25 mouse cellular contexts compared by ENCODE assay signal in the genomic region with DNA sequence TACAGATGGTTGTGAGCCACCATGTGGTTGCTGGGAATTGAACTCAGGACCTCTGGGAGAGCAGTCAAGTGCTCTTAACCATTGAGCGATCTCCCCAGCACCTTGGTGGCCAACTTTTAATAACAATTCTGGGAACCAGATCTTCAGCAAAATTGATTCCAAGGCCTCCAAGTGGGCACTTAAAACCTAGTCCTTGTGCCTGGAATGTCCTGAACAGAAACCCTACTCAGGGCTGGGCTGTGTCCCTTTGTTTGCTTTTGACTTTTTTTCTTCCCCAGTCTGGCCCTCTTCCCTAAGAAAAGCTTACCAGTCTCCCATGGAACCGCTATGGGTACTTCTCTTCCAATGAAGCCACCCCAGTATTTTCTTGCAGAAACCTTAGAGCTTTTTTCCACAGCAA. TPM values are rescaled to one million over a fixed set of nuclear protein-coding genes. Genes with fewer than 3 reads are reported as not detected.
DNase-seq lines count a peak whose midpoint lies in the region; ATAC-seq and TF ChIP-seq lines count a peak whose summit lies in the region.
"Had no signal": no experiment of that assay in that cellular context is flagged by ENCODE, and none has a peak within 500 bp of the region (broad histone marks: within the 10 kb centered on the region; RNA-seq: fewer than 3 reads in every experiment).

No protein-coding gene starts in this region.

- H3K27me3 ChIP-seq in heart, embryonic 12.5 days (replicated peaks) = no peaks in the 10 kb centered on the region
- H3K27me3 ChIP-seq in lung, embryonic 16.5 days (ENCODE audit: control insufficient read depth, insufficient read depth, low read depth, low read length) = no peaks in the 10 kb centered on the region
- H3K27me3 ChIP-seq: CH12.LX; embryonic facial prominence, embryonic 12.5 days; forebrain, embryonic 13.5 days; Patski had no signal

- H3K36me3 ChIP-seq in heart, embryonic 12.5 days = peaks cover 14% of the 10 kb centered on the region
- peaks cover 22% of the 10 kb centered on the region for H3K36me3 ChIP-seq in lung, embryonic 16.5 days (ENCODE audit: control insufficient read depth, insufficient read depth, low read length)
- H3K36me3 ChIP-seq: G1E had no signal

- TF ChIP-seq POLR2A in lung, adult 2 months (IDR thresholded peaks at IDR 0.05; ENCODE audit: borderline replicate concordance, extremely low read depth, low read depth, low read length) = no peak

- no peaks in the 10 kb centered on the region for H3K4me1 ChIP-seq in heart, embryonic 12.5 days (replicated peaks)
- 0 out of 2 replicates have a peak, but pooled peaks cover 5% of the 10 kb centered on the region for H3K4me1 ChIP-seq in lung, embryonic 16.5 days (replicated peaks; ENCODE audit: control insufficient read depth, insufficient read depth, low read length)
- H3K4me1 ChIP-seq in lung, adult 2 months (ENCODE audit: control insufficient read depth, insufficient read depth, low read length) = no peaks in the 10 kb centered on the region
- H3K4me1 ChIP-seq: embryonic facial prominence, embryonic 12.5 days; forebrain, embryonic 13.5 days had no signal

- no peaks in the 10 kb centered on the region for H3K9me3 ChIP-seq in heart, embryonic 12.5 days (replicated peaks)
- H3K9me3 ChIP-seq in lung, embryonic 16.5 days (ENCODE audit: control insufficient read depth, low read length) = no peaks in the 10 kb centered on the region
- H3K9me3 ChIP-seq: embryonic facial prominence, embryonic 10.5 days; embryonic facial prominence, embryonic 12.5 days; forebrain, embryonic 13.5 days had no signal

- DNase-seq in heart, adult 11 months = peak; percentile 67
- no peak for DNase-seq in heart, postnatal 10 days
- DNase-seq in heart, postnatal 4 days = peak; percentile 1
- DNase-seq in lung, postnatal 10 days = no peak
- DNase-seq in lung, postnatal 25 days (ENCODE audit: low spot score) = peak; percentile 50
- DNase-seq in lung, adult 2 months = no peak
- DNase-seq: adrenal gland, adult 8-10 months; adrenal gland, postnatal 14 days; adrenal gland, postnatal 36 days; B cell, adult 2 months; cerebellum, adult 11-12 months; cerebellum, adult 2 months; cerebellum, adult 9-10 months; cerebellum, postnatal 10 days; cerebellum, postnatal 25 days had no signal

- intact Hi-C loops in heart, postnatal 10 days (cut with DNase I) = no loop called here

- no peak overlapping the region for H3K4me3 ChIP-seq in heart, embryonic 12.5 days
- no peak overlapping the region for H3K4me3 ChIP-seq in lung, embryonic 16.5 days (ENCODE audit: low read length)
- H3K4me3 ChIP-seq in lung, adult 2 months (replicated peaks; ENCODE audit: extremely low read depth, low read depth, low read length) = no peak overlapping the region
- H3K4me3 ChIP-seq: embryonic facial prominence, embryonic 10.5 days; embryonic facial prominence, embryonic 12.5 days; forebrain, embryonic 13.5 days had no signal

- no peak overlapping the region for H3K4me2 ChIP-seq in heart, embryonic 12.5 days
- H3K4me2 ChIP-seq in lung, embryonic 16.5 days (ENCODE audit: low read depth, low read length) = no peak overlapping the region
- H3K4me2 ChIP-seq: embryonic facial prominence, embryonic 12.5 days; forebrain, embryonic 13.5 days had no signal

- no peak overlapping the region for H3K9ac ChIP-seq in heart, embryonic 12.5 days
- no peak overlapping the region for H3K9ac ChIP-seq in lung, embryonic 16.5 days (ENCODE audit: low read length)
- H3K9ac ChIP-seq: embryonic facial prominence, embryonic 12.5 days; forebrain, embryonic 13.5 days had no signal

- TF ChIP-seq CTCF in lung, adult 2 months (IDR thresholded peaks at IDR 0.05; ENCODE audit: insufficient read depth, low read length) = no peak

- no peak for ATAC-seq in heart, embryonic 12.5 days (ENCODE audit: insufficient number of reproducible peaks, low FRiP score)
- ATAC-seq in lung, embryonic 16.5 days (ENCODE audit: low read depth) = peak; percentile 63; the same call in 1 of the 2 replicates
- ATAC-seq: activated CD4-positive, CD25-positive, alpha-beta regulatory T cell, adult 4 months; CD4-positive, CD25-positive, alpha-beta regulatory T cell, adult 4 months; forebrain, embryonic 13.5 days; Patski had no signal

- WGBS in heart, embryonic 12.5 days = 97% methylated on average over 2 of the region's 2 CpGs
- 65% methylated on average over 2 of the region's 2 CpGs for WGBS in lung, embryonic 16.5 days
- WGBS in lung, adult 2 months = 70% methylated on average over 2 of the region's 2 CpGs

- no peak overlapping the region for H3K27ac ChIP-seq in heart, embryonic 12.5 days (ENCODE audit: poor library complexity, severe bottlenecking)
- H3K27ac ChIP-seq in lung, embryonic 16.5 days (ENCODE audit: low read length) = no peak overlapping the region
- H3K27ac ChIP-seq: embryonic facial prominence, embryonic 10.5 days; embryonic facial prominence, embryonic 12.5 days; forebrain, embryonic 13.5 days had no signal

RNA-seq across cellular contexts. Expression of a gene that starts 24.5 kb away (rescaled TPM):
- 10 to 100 TPM; 33.6 to 42.7 TPM for total RNA-seq in heart, postnatal 10 days (2021)
- total RNA-seq in heart, postnatal 4 days (2021) = 10 to 100 TPM; 46.1 to 47.5 TPM
- polyA plus RNA-seq in heart, embryonic 12.5 days (2016; fragmentation: Nextera tagmentation; extraction: Ambion mirVana) = 41.3 and 42.8 TPM in 2 replicates
- 86.4 and 88.9 TPM in 2 replicates for polyA plus RNA-seq in lung, embryonic 16.5 days (2015; fragmentation: Nextera tagmentation; extraction: Ambion mirVana)
- 21.9 and 23.3 TPM in 2 replicates for polyA plus RNA-seq in lung, adult 2 months (2012; rRNA removed)
- polyA plus RNA-seq: G1E had no signal

Comparison
In these comparisons a context has a peak if more than half of its experiments do, and no peak if none do; other contexts are left out.
1. DNase-seq: peak in heart, adult 11 months (single experiment), heart, postnatal 4 days (single experiment) and lung, postnatal 25 days (single experiment); none in heart, postnatal 10 days (0 of 2), lung, postnatal 10 days (single experiment) and lung, adult 2 months (single experiment).